Mouse (Mus musculus) midbrain, embryonic 11.5 days (tissue): Measurements from ENCODE around the gene Cdk9. TPM values are rescaled to one million over a fixed set of nuclear protein-coding genes. Genes with fewer than 3 reads are reported as not detected.

Experiments
- ATAC-seq: fragments of 200-750 bp; cut with Nextera tagmentation; 2 replicates; pipeline ENCODE4 v1.8.0; 2017; ENCODE audit warnings: moderate TSS enrichment, moderate library complexity; ENCODE audit not compliant: low FRiP score
- DNase-seq: peaks from one replicate; pipeline ENCODE4 v3.0.0; 2015; ENCODE audit warnings: low spot score; ENCODE audit errors: missing footprints
- H3K27ac ChIP-seq: fragments of 300-500 bp; sonication (generic); 2 replicates; pipeline ENCODE4 v1.5.1; 2014; ENCODE audit warnings: low read depth, low read length
- H3K27me3 ChIP-seq: fragments of 300-500 bp; sonication (generic); 2 replicates; pipeline ENCODE4 v1.6.1; 2014; ENCODE audit warnings: mild to moderate bottlenecking, low read length, moderate library complexity, mixed read lengths; ENCODE audit not compliant: control insufficient read depth, insufficient read depth
- H3K36me3 ChIP-seq: fragments of 300-500 bp; sonication (generic); 2 replicates; pipeline ENCODE4 v1.6.1; 2014; ENCODE audit warnings: mild to moderate bottlenecking, low read length, moderate library complexity, mixed read lengths; ENCODE audit not compliant: control insufficient read depth, insufficient read depth
- H3K4me1 ChIP-seq: fragments of 300-500 bp; sonication (generic); 2 replicates; pipeline ENCODE4 v1.6.1; 2014; ENCODE audit warnings: low read length; ENCODE audit not compliant: control insufficient read depth, insufficient read depth
- H3K4me2 ChIP-seq: fragments of 300-500 bp; sonication (generic); 2 replicates; pipeline ENCODE4 v1.6.1; 2014; ENCODE audit warnings: mild to moderate bottlenecking, moderate library complexity
- H3K4me3 ChIP-seq: fragments of 300-500 bp; sonication (generic); 2 replicates; pipeline ENCODE4 v1.5.1; 2014; ENCODE audit warnings: low read depth, low read length
- H3K9ac ChIP-seq: fragments of 300-500 bp; sonication (generic); 2 replicates; pipeline ENCODE4 v1.6.1; 2014; ENCODE audit warnings: low read length
- H3K9me3 ChIP-seq: fragments of 300-500 bp; sonication (generic); 2 replicates; pipeline ENCODE4 v1.6.1; 2016; ENCODE audit warnings: low read length; ENCODE audit not compliant: control insufficient read depth
- WGBS: fragments of 180-500 bp; shearing (Covaris S2); extraction: QIAGEN DNeasy Blood & Tissue Kit; methylation state at CpG from one replicate; pipeline ENCODE4 v1.1.7; 2014; 5-methylcytosine and 5-hydroxymethylcytosine counted together
- polyA plus RNA-seq: library from polyadenylated mRNA; unstranded; fragments of >200 nt; fragmentation: Nextera tagmentation; extraction: Ambion mirVana; gene quantifications from 2 replicates; pipeline ENCODE4 v1.2.1, GENCODE M21; 2014

The Cdk9 gene
- polyA plus RNA-seq, 1 experiment from 2014 or later, result 82.6 TPM

DNA sequence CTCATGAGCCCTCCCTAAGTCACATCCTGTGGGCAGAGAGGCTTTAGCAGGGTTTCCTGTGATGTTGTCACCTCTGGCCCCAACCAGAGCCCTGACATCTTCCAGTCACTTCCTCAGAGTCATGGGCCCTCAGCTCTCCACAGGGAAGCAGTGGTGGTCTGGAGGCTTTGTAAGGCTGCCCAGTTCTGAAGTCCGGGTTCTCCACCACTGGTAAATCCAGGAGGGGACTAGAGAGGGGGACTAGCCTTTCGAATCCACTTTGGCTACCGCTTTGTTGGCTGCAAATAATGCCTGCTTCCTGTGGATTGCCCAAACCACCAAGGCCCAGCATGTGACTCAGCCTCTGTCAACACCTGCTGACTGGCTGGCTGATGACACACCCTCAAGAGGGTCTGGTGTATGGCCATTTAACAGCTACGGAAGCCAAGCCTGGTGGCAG is 2.1 kb upstream of the Cdk9 start:
- Histone ChIP-seq H3K27me3 (no peaks in the 10 kb centered on the region), H3K4me2 (no peak overlapping the region), H3K9me3 (no peaks in the 10 kb centered on the region), H3K4me1 (peaks cover 16% of the 10 kb centered on the region), H3K27ac (no peak overlapping the region), H3K4me3 (no peak overlapping the region), H3K36me3 (peaks cover 1% of the 10 kb centered on the region; the same call in 1 of the 2 replicates), H3K9ac (no peak overlapping the region)
- DNase-seq (no peak), ATAC-seq (no peak)
- WGBS, result 81% methylated on average over 4 of the region's 4 CpGs

DNA sequence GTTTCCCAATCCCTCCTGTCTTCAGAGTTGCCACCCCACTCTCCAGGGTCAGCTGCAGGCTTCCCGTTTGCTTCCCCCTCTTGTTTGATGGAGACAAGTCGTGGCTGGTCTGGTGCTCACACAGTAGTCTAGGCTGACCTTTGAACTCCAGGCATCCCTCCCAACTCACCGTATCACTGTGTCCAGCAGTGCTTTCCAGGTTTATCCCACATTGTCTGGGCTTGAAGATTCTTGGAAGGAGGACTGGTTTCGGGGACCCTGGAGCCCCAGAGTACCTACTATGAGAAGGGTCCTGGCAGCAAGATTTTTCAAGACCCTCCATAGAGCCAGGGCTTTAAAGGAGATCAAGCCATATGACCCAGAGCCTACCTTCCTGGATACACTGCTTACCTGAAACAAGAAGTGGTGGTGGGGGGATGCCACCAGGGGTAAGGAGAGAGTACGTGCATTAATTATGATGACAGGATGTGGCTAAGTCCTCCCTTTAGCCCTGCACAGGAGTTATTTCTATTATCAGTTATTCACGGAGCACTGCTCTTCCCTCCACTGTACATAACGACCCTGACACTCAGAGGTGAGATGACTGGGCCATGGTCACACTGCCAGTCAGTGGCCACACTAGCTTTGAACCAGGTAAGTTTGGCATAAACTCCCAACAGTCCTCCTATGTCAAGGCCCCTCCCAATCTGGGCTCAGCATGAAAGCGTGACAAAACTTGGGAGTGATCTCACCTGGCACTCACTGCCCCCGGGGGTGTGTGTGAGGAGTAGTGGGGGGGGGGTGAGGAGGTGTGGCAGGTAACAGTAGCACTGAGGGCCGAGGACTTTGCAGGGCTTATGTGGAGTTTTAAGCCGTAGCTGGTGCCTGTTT is 1.5 kb upstream of the Cdk9 start:
- H3K9ac ChIP-seq, result no peak overlapping the region; the same call in 1 of the 2 replicates
- no peaks in the 10 kb centered on the region for H3K9me3 ChIP-seq
- WGBS, result 64% methylated on average over 11 of the region's 11 CpGs
- DNase-seq (no peak), ATAC-seq (no peak)
- H3K4me3 ChIP-seq, result no peak overlapping the region
- H3K4me1 ChIP-seq, result peaks cover 16% of the 10 kb centered on the region
- H3K27me3 ChIP-seq, result no peaks in the 10 kb centered on the region
- H3K27ac ChIP-seq, result no peak overlapping the region
- no peak overlapping the region; the same call in 1 of the 2 replicates for H3K4me2 ChIP-seq
- H3K36me3 ChIP-seq, result peaks cover 7% of the 10 kb centered on the region

DNA sequence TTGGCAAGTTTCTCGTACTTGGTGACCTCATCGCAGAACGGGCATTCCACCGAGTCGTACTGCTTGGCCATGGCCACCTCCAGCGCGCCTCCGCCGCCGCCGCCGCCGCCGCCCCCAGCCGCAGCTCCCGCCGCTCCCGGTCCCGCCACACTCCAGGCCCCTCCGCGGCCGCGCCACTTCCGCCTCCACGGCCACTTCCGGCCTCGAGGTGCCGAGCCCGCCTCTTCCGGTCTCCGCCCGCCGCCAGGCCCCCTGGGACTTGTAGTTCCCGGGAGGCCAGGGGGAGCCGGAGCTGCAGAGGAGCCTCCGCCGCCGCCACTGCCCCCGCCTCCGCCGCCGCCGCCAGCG is 316 bp downstream of the Cdk9 start:
- Histone ChIP-seq H3K4me3 (peak overlapping the region; percentile 74), H3K9me3 (no peaks in the 10 kb centered on the region), H3K4me2 (peak overlapping the region; percentile 92), H3K27ac (peak overlapping the region; percentile 94), H3K9ac (peak overlapping the region; percentile 88), H3K36me3 (peaks cover 15% of the 10 kb centered on the region), H3K27me3 (no peaks in the 10 kb centered on the region), H3K4me1 (peaks cover 16% of the 10 kb centered on the region)
- ATAC-seq (peak; percentile 89), DNase-seq (peak; percentile 99)
- under 1% methylated on average over 27 of the region's 44 CpGs for WGBS

DNA sequence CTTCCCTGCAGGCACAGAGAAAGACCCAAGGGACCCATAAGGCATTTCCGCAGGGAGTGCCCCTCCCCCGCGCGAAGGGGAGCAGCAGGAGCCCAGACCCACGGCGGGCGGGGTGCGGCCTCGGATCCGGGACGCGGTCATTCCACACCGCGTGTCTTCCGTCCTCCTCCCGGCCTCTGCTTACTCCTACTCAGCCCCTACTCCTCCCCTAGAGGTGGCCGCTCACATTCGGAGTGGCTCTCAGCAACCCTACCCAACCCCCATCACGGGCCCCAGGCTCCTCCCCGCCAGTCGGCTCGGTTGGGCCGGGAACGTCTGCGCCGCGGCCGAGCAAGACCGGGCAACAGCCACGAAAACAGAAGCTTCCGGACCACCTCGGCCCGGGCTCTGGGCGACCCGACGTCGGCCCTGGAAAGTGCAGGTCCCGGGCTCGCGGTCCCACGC is 746 bp downstream of the Cdk9 start:
- peak overlapping the region; percentile 92 for H3K4me2 ChIP-seq
- H3K4me1 ChIP-seq, result peaks cover 16% of the 10 kb centered on the region
- no peaks in the 10 kb centered on the region for H3K27me3 ChIP-seq
- peak overlapping the region; percentile 88 for H3K9ac ChIP-seq
- ATAC-seq (peak; percentile 61), DNase-seq (peak; percentile 91)
- WGBS, result under 1% methylated on average over 41 of the region's 41 CpGs
- H3K9me3 ChIP-seq, result no peaks in the 10 kb centered on the region
- peaks cover 15% of the 10 kb centered on the region for H3K36me3 ChIP-seq
- peak overlapping the region; percentile 94 for H3K27ac ChIP-seq
- peak overlapping the region; percentile 74 for H3K4me3 ChIP-seq

DNA sequence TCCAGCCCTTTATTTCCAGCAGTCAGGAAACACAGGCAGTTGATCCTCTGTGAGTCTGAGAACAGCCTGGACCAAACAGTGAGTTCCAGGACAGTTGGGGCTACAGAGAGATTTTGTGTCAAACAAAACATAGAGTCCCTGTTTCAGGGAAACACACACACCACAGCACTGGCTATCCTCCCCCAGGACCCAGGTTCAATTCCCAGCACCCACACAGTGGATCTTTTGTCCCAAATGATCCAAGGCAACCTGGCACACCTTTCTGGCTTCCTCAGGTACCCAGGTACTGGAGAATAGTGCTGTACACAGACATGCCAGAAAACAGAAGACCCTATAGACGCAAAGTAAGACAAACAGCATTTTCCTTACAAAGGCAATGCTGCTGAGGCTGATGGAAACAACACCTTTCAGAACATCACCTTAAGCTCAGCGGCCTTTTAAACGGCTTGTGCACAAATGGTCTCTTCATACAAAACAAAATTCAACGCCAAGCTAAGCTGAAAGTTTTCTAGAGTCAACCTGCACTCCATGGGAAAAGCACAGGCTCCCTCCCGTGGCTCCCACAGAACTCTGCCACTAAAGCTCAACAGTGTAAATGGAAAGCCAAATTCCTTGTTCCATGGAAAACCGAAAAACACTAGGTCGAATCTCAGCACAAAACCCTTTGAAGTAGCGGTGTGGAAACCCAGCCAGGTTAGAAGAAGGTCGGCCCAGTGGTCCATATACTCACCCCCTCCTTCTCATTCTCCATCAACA is 1.4 kb downstream of the Cdk9 start:
- Histone ChIP-seq H3K9me3 (no peaks in the 10 kb centered on the region), H3K4me1 (peaks cover 16% of the 10 kb centered on the region), H3K27me3 (no peaks in the 10 kb centered on the region), H3K4me2 (peak overlapping the region; percentile 92), H3K4me3 (peak overlapping the region; percentile 74), H3K36me3 (peaks cover 19% of the 10 kb centered on the region), H3K27ac (no peak overlapping the region), H3K9ac (peak overlapping the region; percentile 88)
- WGBS, result 26% methylated on average over 9 of the region's 9 CpGs
- no peak for DNase-seq
- no peak for ATAC-seq

DNA sequence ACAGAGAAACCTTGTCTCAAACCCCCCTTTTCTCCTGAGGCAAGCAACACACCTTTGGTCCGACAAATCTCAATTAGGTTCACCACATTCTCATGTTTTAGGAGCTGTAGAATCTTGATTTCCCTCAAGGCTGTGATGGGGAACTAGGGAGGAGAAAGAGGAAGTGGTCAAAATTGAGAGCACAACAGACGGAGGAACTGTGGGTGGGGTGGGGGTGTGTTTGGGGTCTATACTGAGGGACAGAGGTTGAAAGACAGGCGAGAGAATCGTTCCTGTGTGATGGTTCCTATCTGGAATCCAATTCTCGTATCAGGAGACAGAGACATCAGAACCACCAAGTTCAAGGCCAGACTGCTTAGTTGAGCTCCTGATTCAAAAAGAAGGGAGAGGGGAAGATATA is 2.5 kb downstream of the Cdk9 start:
- WGBS, result 91% methylated on average over 5 of the region's 5 CpGs
- H3K9ac ChIP-seq, result no peak overlapping the region
- H3K27me3 ChIP-seq, result no peaks in the 10 kb centered on the region
- ATAC-seq, result no peak
- peaks cover 27% of the 10 kb centered on the region for H3K36me3 ChIP-seq
- no peak overlapping the region for H3K4me2 ChIP-seq
- no peak overlapping the region for H3K4me3 ChIP-seq
- no peaks in the 10 kb centered on the region for H3K9me3 ChIP-seq
- no peak overlapping the region for H3K27ac ChIP-seq
- peaks cover 16% of the 10 kb centered on the region for H3K4me1 ChIP-seq
- no peak for DNase-seq

DNA sequence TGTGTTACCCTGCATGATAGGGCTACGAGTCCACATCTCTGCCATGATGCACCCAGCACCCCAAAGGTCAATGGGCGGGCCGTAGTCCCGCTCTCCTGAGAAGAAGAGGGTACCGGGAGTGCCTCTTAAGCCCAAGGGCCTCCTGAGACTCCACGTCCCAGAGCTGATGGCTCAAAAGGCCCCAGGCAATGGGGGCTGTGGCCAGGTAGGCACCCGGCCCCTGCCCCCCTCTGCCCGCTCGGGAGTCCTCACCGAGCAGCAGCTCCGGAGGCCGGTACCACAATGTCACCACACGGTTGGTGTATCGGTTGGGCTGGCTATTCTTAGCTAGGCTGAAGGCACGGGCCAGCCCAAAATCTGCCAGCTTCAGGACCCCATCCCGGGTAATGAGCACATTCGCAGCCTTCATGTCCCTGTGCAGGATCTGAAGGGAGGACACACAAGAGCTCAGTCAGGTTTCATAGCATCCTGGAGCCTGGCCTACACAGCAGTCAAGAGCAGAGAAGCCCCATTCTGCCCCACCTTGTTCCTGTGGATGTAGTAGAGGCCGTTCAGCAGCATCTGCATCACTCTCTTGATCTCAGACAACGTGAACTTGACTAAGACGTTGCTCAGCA is 3.2 kb downstream of the Cdk9 start:
- WGBS, result 95% methylated on average over 20 of the region's 20 CpGs
- ATAC-seq (no peak), DNase-seq (no peak)
- Histone ChIP-seq H3K36me3 (peaks cover 27% of the 10 kb centered on the region), H3K9ac (no peak overlapping the region), H3K4me1 (peaks cover 16% of the 10 kb centered on the region), H3K9me3 (no peaks in the 10 kb centered on the region), H3K27me3 (no peaks in the 10 kb centered on the region), H3K27ac (no peak overlapping the region), H3K4me3 (no peak overlapping the region), H3K4me2 (no peak overlapping the region)

DNA sequence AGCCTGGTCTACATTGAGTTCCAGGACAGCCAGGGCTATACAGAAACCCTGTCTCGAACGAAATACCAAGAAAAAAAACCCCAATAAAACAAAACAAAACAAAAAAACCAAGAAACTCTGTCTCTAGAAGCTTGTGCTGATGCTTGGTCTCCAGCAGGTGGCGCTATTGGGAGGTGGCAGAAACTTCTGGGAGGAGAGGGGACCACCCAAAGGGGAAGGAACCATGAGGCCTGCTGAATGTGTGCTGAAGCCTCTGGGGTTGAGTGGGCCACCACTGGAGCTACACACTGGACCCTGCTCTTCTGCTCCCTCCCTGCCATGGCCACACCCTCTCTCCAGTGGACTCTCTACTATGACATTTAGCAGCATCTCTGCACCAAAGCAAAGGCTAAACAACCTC is 4.2 kb downstream of the Cdk9 start:
- H3K4me2 ChIP-seq, result no peak overlapping the region
- no peak overlapping the region for H3K27ac ChIP-seq
- no peaks in the 10 kb centered on the region for H3K9me3 ChIP-seq
- no peaks in the 10 kb centered on the region for H3K27me3 ChIP-seq
- ATAC-seq (no peak), DNase-seq (peak; percentile 93)
- WGBS, result 53% methylated on average over 3 of the region's 3 CpGs
- H3K36me3 ChIP-seq, result peaks cover 29% of the 10 kb centered on the region
- H3K4me1 ChIP-seq, result peaks cover 10% of the 10 kb centered on the region
- no peak overlapping the region for H3K9ac ChIP-seq
- H3K4me3 ChIP-seq, result no peak overlapping the region
